In the genomic region with DNA sequence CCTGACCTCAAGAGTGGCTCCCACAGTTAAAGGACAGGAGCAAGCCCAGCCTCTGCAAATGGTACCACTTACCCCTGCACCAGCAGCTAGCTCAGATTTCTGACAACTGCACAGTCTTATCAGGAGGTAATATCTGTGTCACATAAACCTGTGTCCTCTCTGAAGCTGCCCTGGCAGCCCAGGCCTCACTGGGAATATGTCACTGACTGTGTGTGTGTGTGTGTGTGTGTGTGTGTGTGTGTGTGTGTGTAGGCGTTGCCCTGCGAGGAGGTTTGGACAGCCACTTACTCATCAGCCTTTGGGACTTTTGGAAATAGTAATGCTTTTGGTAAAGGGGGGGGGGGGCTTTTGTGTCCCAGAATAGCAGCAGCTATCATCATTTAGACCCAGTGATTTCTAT, we compare ENCODE assay signal across 25 mouse cellular contexts.
A peak's percentile ranks its signal among the peaks of the same experiment; 100 is the strongest.
DNase-seq lines count a peak whose midpoint lies in the region; ATAC-seq and TF ChIP-seq lines count a peak whose summit lies in the region.
"Had no signal": no experiment of that assay in that cellular context is flagged by ENCODE, and none has a peak within 500 bp of the region (broad histone marks: within the 10 kb centered on the region; RNA-seq: fewer than 3 reads in every experiment).

No protein-coding gene starts in this region.

- intact Hi-C loops in gastrocnemius, adult 2 months (cut with DNase I) = no loop called here

- TF ChIP-seq EP300 in stomach, postnatal 0 days (optimal IDR thresholded peaks at IDR 0.05) = no peak

- no peak overlapping the region for H3K9ac ChIP-seq in stomach, postnatal 0 days (ENCODE audit: low read length)
- H3K9ac ChIP-seq: embryonic facial prominence, embryonic 13.5 days; forebrain, embryonic 15.5 days; hindbrain, embryonic 13.5 days; kidney, embryonic 15.5 days had no signal

- peak overlapping the region; percentile 28 for H3K27ac ChIP-seq in gastrocnemius, adult 2 months
- no peak overlapping the region for H3K27ac ChIP-seq in stomach, postnatal 0 days (replicated peaks)
- H3K27ac ChIP-seq: embryonic facial prominence, embryonic 13.5 days; forebrain, embryonic 10.5 days; forebrain, embryonic 15.5 days; hindbrain, embryonic 13.5 days; kidney, embryonic 15.5 days had no signal

- no peaks in the 10 kb centered on the region for H3K36me3 ChIP-seq in stomach, postnatal 0 days (ENCODE audit: control insufficient read depth, insufficient read depth, low read length)
- H3K36me3 ChIP-seq: embryonic facial prominence, embryonic 13.5 days; forebrain, embryonic 10.5 days; forebrain, embryonic 15.5 days; hindbrain, embryonic 13.5 days; kidney, embryonic 15.5 days had no signal

- no peak for TF ChIP-seq CTCF in gastrocnemius, adult 2 months (IDR thresholded peaks at IDR 0.05)
- TF ChIP-seq CTCF in stomach, postnatal 0 days (IDR thresholded peaks at IDR 0.05; ENCODE audit: low read depth) = no peak

- H3K27me3 ChIP-seq in stomach, postnatal 0 days (ENCODE audit: control insufficient read depth, insufficient read depth, low read length) = no peaks in the 10 kb centered on the region
- H3K27me3 ChIP-seq: embryonic facial prominence, embryonic 13.5 days; forebrain, embryonic 15.5 days; hindbrain, embryonic 13.5 days; kidney, embryonic 15.5 days had no signal

- no peak overlapping the region for H3K4me2 ChIP-seq in stomach, postnatal 0 days (replicated peaks; ENCODE audit: low read depth)
- H3K4me2 ChIP-seq: embryonic facial prominence, embryonic 13.5 days; forebrain, embryonic 15.5 days; hindbrain, embryonic 13.5 days; kidney, embryonic 15.5 days; midbrain, embryonic 11.5 days had no signal

- DNase-seq in gastrocnemius, adult 2 months = no peak
- no peak for DNase-seq in gastrocnemius, postnatal 4 days (ENCODE audit: low spot score in 2 of 2)
- DNase-seq in heart, postnatal 4 days = peak; percentile 21
- no peak for DNase-seq in heart, adult 8-10 months (ENCODE audit: low spot score)
- peak; percentile 29 for DNase-seq in lung, postnatal 10 days
- no peak for DNase-seq in lung, postnatal 25 days (ENCODE audit: low spot score)
- no peak for DNase-seq in stomach, postnatal 0 days (ENCODE audit: low spot score)
- no peak for DNase-seq in right cerebral cortex, postnatal 10 days (ENCODE audit: low spot score in 2 of 2)
- DNase-seq: cerebellum, adult 11 months; cerebellum, adult 9-11 months; gastrocnemius, postnatal 36 days; kidney, adult 18-20 months; kidney, postnatal 25 days; liver; lung, postnatal 14 days; right cerebral cortex, adult 18-20 months; right cerebral cortex, postnatal 4 days had no signal

- 37% methylated on average over 2 of the region's 2 CpGs for WGBS in stomach, postnatal 0 days

- ATAC-seq in stomach, postnatal 0 days (ENCODE audit: low FRiP score, low TSS enrichment) = 0 out of 2 replicates have a peak, but pooled peaks have one; percentile 18
- ATAC-seq: CD4-positive, CD25-positive, alpha-beta regulatory T cell, adult 4 months; forebrain, embryonic 15.5 days; midbrain, embryonic 16.5 days had no signal

- H3K4me1 ChIP-seq in stomach, postnatal 0 days (replicated peaks; ENCODE audit: control insufficient read depth, insufficient read depth) = no peaks in the 10 kb centered on the region
- H3K4me1 ChIP-seq: embryonic facial prominence, embryonic 13.5 days; forebrain, embryonic 15.5 days; kidney, embryonic 15.5 days had no signal

- no peak overlapping the region for H3K4me3 ChIP-seq in gastrocnemius, adult 2 months
- no peak overlapping the region for H3K4me3 ChIP-seq in stomach, postnatal 0 days (ENCODE audit: low read depth, low read length)
- H3K4me3 ChIP-seq: embryonic facial prominence, embryonic 13.5 days; forebrain, embryonic 10.5 days; forebrain, embryonic 15.5 days; hindbrain, embryonic 13.5 days; kidney, embryonic 15.5 days had no signal

- no peaks in the 10 kb centered on the region for H3K9me3 ChIP-seq in stomach, postnatal 0 days (ENCODE audit: control insufficient read depth, low read length)
- H3K9me3 ChIP-seq: embryonic facial prominence, embryonic 13.5 days; forebrain, embryonic 10.5 days; forebrain, embryonic 15.5 days; hindbrain, embryonic 13.5 days; kidney, embryonic 15.5 days had no signal

Comparison
In these comparisons a context has a peak if more than half of its experiments do, and no peak if none do; other contexts are left out.
1. DNase-seq: peak in heart, postnatal 4 days (single experiment) and lung, postnatal 10 days (single experiment); none in gastrocnemius, adult 2 months (single experiment), gastrocnemius, postnatal 4 days (0 of 2), heart, adult 8-10 months (single experiment), lung, postnatal 25 days (single experiment), stomach, postnatal 0 days (single experiment) and right cerebral cortex, postnatal 10 days (0 of 2).